Mouse (Mus musculus): ENCODE data around the gene Adamts8. TPM values are rescaled to one million over a fixed set of nuclear protein-coding genes. Genes with fewer than 3 reads are reported as not detected.

The Adamts8 gene
- polyA plus RNA-seq, 1 experiment from 2014 or later: 4.1 TPM

- no peak for TF ChIP-seq CTCF (IDR thresholded peaks at IDR 0.05; ENCODE audit: low read depth)
- ATAC-seq: no peak
- Histone ChIP-seq H3K27ac (ENCODE audit: low read depth, low read length) (no peak overlapping the region), H3K9ac (ENCODE audit: low read depth, low read length) (no peak overlapping the region), H3K4me3 (ENCODE audit: low read depth, low read length) (no peak overlapping the region), H3K4me1 (replicated peaks; ENCODE audit: control insufficient read depth, insufficient read depth, low read length) (0 out of 2 replicates have a peak, but pooled peaks cover 3% of the 10 kb centered on the region), H3K36me3 (ENCODE audit: control insufficient read depth, insufficient read depth) (no peaks in the 10 kb centered on the region), H3K9me3 (ENCODE audit: control insufficient read depth) (no peaks in the 10 kb centered on the region), H3K27me3 (replicated peaks; ENCODE audit: control insufficient read depth, insufficient read depth, low read length) (no peaks in the 10 kb centered on the region), H3K4me2 (replicated peaks; ENCODE audit: low read depth) (no peak overlapping the region)
- WGBS: 74% methylated on average over 6 of the region's 6 CpGs
Measured at GRCm38 (mm10) chr9:30985782-30986181, 43.4 kb downstream of the Adamts8 start.

- no peak for TF ChIP-seq CTCF (IDR thresholded peaks at IDR 0.05; ENCODE audit: low read depth)
- H3K9ac ChIP-seq (ENCODE audit: low read depth, low read length): no peak overlapping the region
- 87% methylated on average over 5 of the region's 5 CpGs for WGBS
- no peaks in the 10 kb centered on the region for H3K36me3 ChIP-seq (ENCODE audit: control insufficient read depth, insufficient read depth)
- H3K9me3 ChIP-seq (ENCODE audit: control insufficient read depth): no peaks in the 10 kb centered on the region
- H3K27me3 ChIP-seq (replicated peaks; ENCODE audit: control insufficient read depth, insufficient read depth, low read length): no peaks in the 10 kb centered on the region
- no peak overlapping the region for H3K4me2 ChIP-seq (replicated peaks; ENCODE audit: low read depth)
- no peak overlapping the region for H3K27ac ChIP-seq (ENCODE audit: low read depth, low read length)
- H3K4me1 ChIP-seq (replicated peaks; ENCODE audit: control insufficient read depth, insufficient read depth, low read length): no peaks in the 10 kb centered on the region
- no peak overlapping the region for H3K4me3 ChIP-seq (ENCODE audit: low read depth, low read length)
- no peak for ATAC-seq
Measured at GRCm38 (mm10) chr9:30993106-30993505, 50.7 kb downstream of the Adamts8 start.

DNA sequence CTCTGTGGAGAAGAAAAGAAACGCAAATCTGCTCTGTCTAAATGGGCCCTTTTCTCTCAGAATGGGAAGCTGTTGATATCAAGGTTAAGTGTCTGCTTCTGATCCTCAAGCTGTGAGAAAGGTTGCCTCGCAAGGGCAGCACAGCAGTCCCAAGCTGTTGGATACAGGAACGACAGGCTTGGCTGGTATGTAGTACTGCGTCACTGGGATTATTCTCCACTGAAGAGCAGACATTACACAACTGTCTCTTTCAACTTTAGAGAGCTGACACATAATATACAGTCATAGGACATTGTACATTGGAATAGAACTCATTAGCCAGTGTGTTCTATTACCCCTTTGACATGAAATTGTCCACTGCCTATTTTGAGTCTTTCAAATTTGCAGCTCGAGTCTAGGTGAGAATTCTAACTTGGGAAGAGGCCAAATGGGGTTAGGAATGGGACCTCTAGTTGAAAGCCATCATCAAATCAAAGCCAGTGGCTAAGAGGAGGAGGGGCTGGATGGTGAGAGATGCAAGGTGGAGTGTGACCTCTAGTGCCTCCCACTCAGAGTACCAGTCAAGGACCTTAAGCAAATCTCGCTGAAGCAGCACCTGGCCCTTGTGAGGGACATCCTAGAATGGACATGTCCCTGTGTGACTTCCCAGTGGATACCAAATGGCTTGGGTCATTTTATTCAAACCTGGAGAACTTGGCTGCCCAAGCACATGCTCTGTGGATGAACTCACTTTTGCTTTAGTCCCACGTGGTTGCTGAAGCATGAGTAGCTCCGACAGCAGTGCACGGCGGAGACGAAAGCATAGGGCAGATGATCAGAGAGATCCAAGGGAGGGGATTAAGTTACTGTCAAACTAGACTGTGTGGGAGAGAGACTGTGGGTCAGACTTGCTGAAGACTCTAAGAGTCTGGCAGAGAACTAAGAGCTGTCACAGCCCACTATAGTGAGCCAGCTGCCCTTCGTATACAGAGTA, 54.5 kb downstream of the Adamts8 start:
- Histone ChIP-seq H3K4me3 (ENCODE audit: low read depth, low read length) (no peak overlapping the region), H3K36me3 (ENCODE audit: control insufficient read depth, insufficient read depth) (no peaks in the 10 kb centered on the region), H3K27ac (ENCODE audit: low read depth, low read length) (no peak overlapping the region), H3K9ac (ENCODE audit: low read depth, low read length) (no peak overlapping the region), H3K27me3 (replicated peaks; ENCODE audit: control insufficient read depth, insufficient read depth, low read length) (no peaks in the 10 kb centered on the region), H3K4me2 (replicated peaks; ENCODE audit: low read depth) (no peak overlapping the region), H3K9me3 (ENCODE audit: control insufficient read depth) (no peaks in the 10 kb centered on the region), H3K4me1 (replicated peaks; ENCODE audit: control insufficient read depth, insufficient read depth, low read length) (no peaks in the 10 kb centered on the region)
- TF ChIP-seq CTCF (IDR thresholded peaks at IDR 0.05; ENCODE audit: low read depth): no peak
- WGBS: 80% methylated on average over 12 of the region's 12 CpGs
- ATAC-seq: no peak

DNA sequence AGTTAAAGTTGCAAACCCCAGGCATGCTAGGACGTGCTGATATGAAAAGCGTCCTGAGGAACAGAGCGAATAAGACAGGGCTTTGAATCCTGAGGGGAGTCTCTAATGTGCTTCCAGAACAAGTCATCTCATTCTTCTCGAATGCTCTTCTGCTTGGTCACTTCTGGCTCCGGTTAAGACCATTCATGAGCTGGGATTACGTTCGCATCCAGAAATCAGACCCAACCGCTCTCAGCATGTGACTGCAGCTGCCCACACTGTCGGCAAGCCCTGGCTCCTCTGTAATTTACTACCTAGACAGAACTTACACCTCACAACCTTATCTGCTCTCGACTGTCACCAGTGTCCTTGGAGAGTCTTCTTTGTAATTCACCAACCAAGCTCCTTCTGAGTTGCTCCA, 58.3 kb downstream of the Adamts8 start:
- Histone ChIP-seq H3K27ac (ENCODE audit: low read depth, low read length) (no peak overlapping the region), H3K27me3 (replicated peaks; ENCODE audit: control insufficient read depth, insufficient read depth, low read length) (no peaks in the 10 kb centered on the region), H3K36me3 (ENCODE audit: control insufficient read depth, insufficient read depth) (no peaks in the 10 kb centered on the region), H3K4me3 (ENCODE audit: low read depth, low read length) (no peak overlapping the region), H3K9me3 (ENCODE audit: control insufficient read depth) (no peaks in the 10 kb centered on the region), H3K4me1 (replicated peaks; ENCODE audit: control insufficient read depth, insufficient read depth, low read length) (no peaks in the 10 kb centered on the region), H3K4me2 (replicated peaks; ENCODE audit: low read depth) (no peak overlapping the region), H3K9ac (ENCODE audit: low read depth, low read length) (no peak overlapping the region)
- 71% methylated on average over 10 of the region's 10 CpGs for WGBS
- no peak for ATAC-seq
- TF ChIP-seq CTCF (IDR thresholded peaks at IDR 0.05; ENCODE audit: low read depth): no peak

- Histone ChIP-seq H3K36me3 (ENCODE audit: control insufficient read depth, insufficient read depth) (no peaks in the 10 kb centered on the region), H3K9me3 (ENCODE audit: control insufficient read depth) (no peaks in the 10 kb centered on the region), H3K27ac (ENCODE audit: low read depth, low read length) (no peak overlapping the region), H3K27me3 (replicated peaks; ENCODE audit: control insufficient read depth, insufficient read depth, low read length) (no peaks in the 10 kb centered on the region), H3K4me2 (replicated peaks; ENCODE audit: low read depth) (no peak overlapping the region), H3K4me3 (ENCODE audit: low read depth, low read length) (no peak overlapping the region), H3K9ac (ENCODE audit: low read depth, low read length) (no peak overlapping the region), H3K4me1 (replicated peaks; ENCODE audit: control insufficient read depth, insufficient read depth, low read length) (no peaks in the 10 kb centered on the region)
- no peak for TF ChIP-seq CTCF (IDR thresholded peaks at IDR 0.05; ENCODE audit: low read depth)
- WGBS: 86% methylated on average over 4 of the region's 4 CpGs
- no peak for ATAC-seq
Measured at GRCm38 (mm10) chr9:31002528-31002927, 60.2 kb downstream of the Adamts8 start.

- Histone ChIP-seq H3K4me2 (replicated peaks; ENCODE audit: low read depth) (no peak overlapping the region), H3K9me3 (ENCODE audit: control insufficient read depth) (no peaks in the 10 kb centered on the region), H3K4me3 (ENCODE audit: low read depth, low read length) (no peak overlapping the region), H3K27me3 (replicated peaks; ENCODE audit: control insufficient read depth, insufficient read depth, low read length) (no peaks in the 10 kb centered on the region), H3K27ac (ENCODE audit: low read depth, low read length) (no peak overlapping the region), H3K36me3 (ENCODE audit: control insufficient read depth, insufficient read depth) (no peaks in the 10 kb centered on the region), H3K9ac (ENCODE audit: low read depth, low read length) (no peak overlapping the region), H3K4me1 (replicated peaks; ENCODE audit: control insufficient read depth, insufficient read depth, low read length) (no peaks in the 10 kb centered on the region)
- no peak for ATAC-seq
- WGBS: 96% methylated on average over 2 of the region's 2 CpGs
- no peak for TF ChIP-seq CTCF (IDR thresholded peaks at IDR 0.05; ENCODE audit: low read depth)
Measured at GRCm38 (mm10) chr9:31009334-31009733, 67.0 kb downstream of the Adamts8 start.

Measured in intestine, postnatal 0 days (tissue).